Mouse (Mus musculus): ENCODE results near the gene Satb1.

DNA sequence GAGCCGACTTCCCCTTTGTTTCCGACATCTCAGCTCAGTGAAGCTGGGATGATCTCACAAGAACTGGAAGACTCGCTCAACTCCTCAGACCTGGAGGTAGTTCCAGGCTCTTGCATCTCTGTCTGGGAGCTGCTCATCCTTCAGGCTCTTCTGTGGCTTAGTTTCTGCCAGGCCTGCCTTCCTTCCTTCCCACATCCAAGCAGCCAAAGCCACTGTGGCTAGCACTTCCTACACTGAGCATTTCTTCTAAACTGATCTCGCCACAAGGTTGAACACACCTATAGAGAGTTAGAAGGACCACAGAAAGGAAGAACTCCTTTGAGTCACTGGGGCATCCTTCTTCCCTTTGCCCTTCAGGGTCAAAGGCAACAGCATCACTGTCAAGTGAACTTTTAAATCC, 44.0 kb downstream of the Satb1 start:
- TF ChIP-seq POLR2A (IDR thresholded peaks at IDR 0.05; ENCODE audit: low read depth, low read length) (no peak), CTCF (conservative IDR thresholded peaks at IDR 0.05 in 1 of 2, IDR thresholded peaks at IDR 0.05 in 1 of 2; ENCODE audit: low read depth in 2 of 2, low read length in 2 of 2) (no peak), USF1 (IDR thresholded peaks at IDR 0.05; ENCODE audit: low read depth, low read length) (no peak), JUND (conservative IDR thresholded peaks at IDR 0.05; ENCODE audit: low read depth, low read length) (no peak), GABPA (IDR thresholded peaks at IDR 0.05; ENCODE audit: insufficient replicate concordance, low read depth, low read length) (no peak), MEF2A (IDR thresholded peaks at IDR 0.05; ENCODE audit: borderline replicate concordance, low read depth, low read length) (no peak), EP300 (IDR thresholded peaks at IDR 0.05; ENCODE audit: low read length) (no peak), TBP (conservative IDR thresholded peaks at IDR 0.05; ENCODE audit: low read depth, low read length) (no peak), ZC3H11A (IDR thresholded peaks at IDR 0.05; ENCODE audit: low read depth, low read length) (no peak), TCF12 (IDR thresholded peaks at IDR 0.05; ENCODE audit: low read depth, low read length) (no peak), HCFC1 (IDR thresholded peaks at IDR 0.05; ENCODE audit: low read depth, low read length) (no peak), MAFK (IDR thresholded peaks at IDR 0.05; ENCODE audit: insufficient replicate concordance, low read length) (no peak)

Data from CH12.LX (cell line).